Mouse (Mus musculus) heart, postnatal 0 days (tissue): ENCODE data around the gene Sf3a2.

Experiments used
- CTCF ChIP-seq: IDR thresholded peaks from 2 replicates; pipeline ENCODE4 v1.5.1; 2016; ENCODE audit warnings: antibody characterized with exemption, control low read depth, low read depth
- EP300 ChIP-seq: IDR thresholded peaks from 2 replicates; pipeline ENCODE4 v1.6.1; 2016; ENCODE audit warnings: antibody characterized with exemption, low read depth

GRCm38 (mm10) chr10:80837827-80838226 lies 39.8 kb downstream of the Sf3a2 start:
- no peak for TF ChIP-seq CTCF
- TF ChIP-seq EP300 = no peak
